Mouse (Mus musculus) neural tube, embryonic 15.5 days (tissue): ENCODE measurements around the gene Padi2. TPM values are rescaled to one million over a fixed set of nuclear protein-coding genes. Genes with fewer than 3 reads are reported as not detected.

Experiments used
- ATAC-seq: fragments of 200-750 bp; cut with Nextera tagmentation; 2 replicates; pipeline ENCODE4 v1.8.0; 2017; ENCODE audit warnings: mild to moderate bottlenecking, moderate TSS enrichment, moderate library complexity; ENCODE audit not compliant: low FRiP score
- H3K27ac ChIP-seq: fragments of 300-500 bp; sonication (generic); replicated peaks from 2 replicates; pipeline ENCODE4 v1.5.1; 2015; ENCODE audit warnings: mild to moderate bottlenecking, inconsistent platforms
- H3K27me3 ChIP-seq: fragments of 300-500 bp; sonication (generic); replicated peaks from 2 replicates; pipeline ENCODE4 v1.6.1; 2015; ENCODE audit warnings: inconsistent platforms
- H3K36me3 ChIP-seq: fragments of 300-500 bp; sonication (generic); 2 replicates; pipeline ENCODE4 v1.6.1; 2015; ENCODE audit warnings: inconsistent platforms
- H3K4me1 ChIP-seq: fragments of 300-500 bp; sonication (generic); 2 replicates; pipeline ENCODE4 v1.6.1; 2015; ENCODE audit warnings: inconsistent platforms
- H3K4me2 ChIP-seq: fragments of 300-500 bp; sonication (generic); 2 replicates; pipeline ENCODE4 v1.6.1; 2015; ENCODE audit warnings: inconsistent platforms, mild to moderate bottlenecking, moderate library complexity
- H3K4me3 ChIP-seq: fragments of 300-500 bp; sonication (generic); replicated peaks from 2 replicates; pipeline ENCODE4 v1.5.1; 2015; ENCODE audit warnings: mild to moderate bottlenecking, inconsistent platforms
- H3K9ac ChIP-seq: fragments of 300-500 bp; sonication (generic); replicated peaks from 2 replicates; pipeline ENCODE4 v1.6.1; 2015; ENCODE audit warnings: mild to moderate bottlenecking, inconsistent platforms
- H3K9me3 ChIP-seq: fragments of 300-500 bp; sonication (generic); replicated peaks from 2 replicates; pipeline ENCODE4 v1.6.1; 2016; ENCODE audit warnings: inconsistent platforms
- WGBS: fragments of 180-500 bp; shearing (Covaris S2); methylation state at CpG from one replicate; pipeline ENCODE4 v1.1.7; 2015; ENCODE audit warnings: mixed read lengths; 5-methylcytosine and 5-hydroxymethylcytosine counted together
- polyA plus RNA-seq: library from polyadenylated mRNA; unstranded; fragments of >200 nt; fragmentation: Nextera tagmentation; extraction: Ambion mirVana; gene quantifications from 2 replicates; pipeline ENCODE4 v1.2.1, GENCODE M21; 2015

Padi2 gene
- 1.0 and 2.9 TPM in 2 replicates for polyA plus RNA-seq

- Histone ChIP-seq H3K9me3 (no peaks in the 10 kb centered on the region), H3K36me3 (no peaks in the 10 kb centered on the region), H3K4me1 (peaks cover 20% of the 10 kb centered on the region), H3K27ac (no peak within 1 kb of the TSS), H3K27me3 (peaks cover 60% of the 10 kb centered on the region), H3K4me2 (peak within 1 kb of the TSS; percentile 66), H3K4me3 (peak within 1 kb of the TSS; percentile 39), H3K9ac (peak within 1 kb of the TSS; percentile 36)
- ATAC-seq, result peak; percentile 85
- 2% methylated on average over 37 of the region's 37 CpGs for WGBS
Observed at GRCm38 (mm10) chr4:140906076-140906826, at the start of gene Padi2. Padi2 (plus strand) TSS chr4:140906344.

- no peaks in the 10 kb centered on the region for H3K36me3 ChIP-seq
- no peaks in the 10 kb centered on the region for H3K27me3 ChIP-seq
- no peak overlapping the region for H3K9ac ChIP-seq
- 78% methylated on average over 5 of the region's 5 CpGs for WGBS
- H3K4me2 ChIP-seq, result no peak overlapping the region
- no peak for ATAC-seq
- H3K4me3 ChIP-seq, result no peak overlapping the region
- no peak overlapping the region for H3K27ac ChIP-seq
- no peaks in the 10 kb centered on the region for H3K4me1 ChIP-seq
- no peaks in the 10 kb centered on the region for H3K9me3 ChIP-seq
Observed at GRCm38 (mm10) chr4:140857041-140857440, 49.1 kb upstream of the Padi2 start.

DNA sequence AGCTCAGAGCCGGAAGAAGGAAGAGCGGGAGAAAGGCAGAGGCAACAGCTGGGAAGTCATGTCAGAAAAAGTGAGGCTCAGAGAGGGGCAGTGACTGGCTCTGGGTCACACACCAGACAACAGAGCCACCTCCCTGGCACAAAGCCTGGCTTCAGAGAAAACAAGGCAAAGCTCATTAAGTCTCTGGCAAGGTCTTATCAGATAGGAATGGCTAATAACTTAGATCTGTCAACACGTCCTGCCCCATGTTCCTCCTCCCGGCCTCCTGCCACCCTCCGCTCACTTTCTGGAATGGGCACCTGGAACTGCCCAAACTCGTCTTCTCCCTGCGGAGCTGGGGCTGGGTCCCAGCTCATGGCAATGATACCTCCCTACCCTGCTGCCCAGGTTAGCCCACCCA is 48.3 kb upstream of the Padi2 start:
- no peaks in the 10 kb centered on the region for H3K27me3 ChIP-seq
- H3K4me2 ChIP-seq, result no peak overlapping the region
- no peak overlapping the region for H3K4me3 ChIP-seq
- WGBS, result 83% methylated on average over 7 of the region's 7 CpGs
- H3K4me1 ChIP-seq, result no peaks in the 10 kb centered on the region
- H3K9me3 ChIP-seq, result no peaks in the 10 kb centered on the region
- H3K36me3 ChIP-seq, result no peaks in the 10 kb centered on the region
- no peak for ATAC-seq
- no peak overlapping the region for H3K27ac ChIP-seq
- H3K9ac ChIP-seq, result no peak overlapping the region

DNA sequence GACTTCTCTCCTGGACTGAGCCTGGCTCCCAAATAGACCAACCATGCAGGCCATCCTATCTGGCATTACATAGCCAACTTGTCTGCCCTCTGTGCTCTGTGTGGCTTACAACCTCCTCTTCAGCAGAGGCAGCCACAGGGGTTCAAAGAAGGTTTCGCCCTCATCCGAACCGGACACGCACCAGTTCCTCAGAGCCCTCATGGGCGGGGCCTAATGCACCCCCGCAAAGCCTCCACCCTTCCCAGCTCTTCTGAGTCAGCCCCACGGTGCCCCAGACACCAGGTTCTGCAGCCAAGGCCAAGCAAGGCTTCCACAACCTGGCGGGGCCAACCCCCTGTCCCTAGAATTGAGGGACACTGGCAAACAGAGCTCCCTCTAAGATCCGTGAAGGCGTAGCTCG is 46.9 kb upstream of the Padi2 start:
- Histone ChIP-seq H3K27me3 (no peaks in the 10 kb centered on the region), H3K9me3 (no peaks in the 10 kb centered on the region), H3K36me3 (no peaks in the 10 kb centered on the region), H3K4me1 (no peaks in the 10 kb centered on the region), H3K4me3 (no peak overlapping the region), H3K9ac (no peak overlapping the region), H3K27ac (no peak overlapping the region), H3K4me2 (no peak overlapping the region)
- WGBS, result 86% methylated on average over 11 of the region's 11 CpGs
- no peak for ATAC-seq

- Histone ChIP-seq H3K4me1 (no peaks in the 10 kb centered on the region), H3K9me3 (no peaks in the 10 kb centered on the region), H3K4me2 (no peak overlapping the region), H3K27me3 (no peaks in the 10 kb centered on the region), H3K27ac (no peak overlapping the region), H3K4me3 (no peak overlapping the region), H3K9ac (no peak overlapping the region), H3K36me3 (no peaks in the 10 kb centered on the region)
- no peak for ATAC-seq
- WGBS, result 60% methylated on average over 7 of the region's 7 CpGs
Observed at GRCm38 (mm10) chr4:140860125-140860766, 45.9 kb upstream of the Padi2 start.

DNA sequence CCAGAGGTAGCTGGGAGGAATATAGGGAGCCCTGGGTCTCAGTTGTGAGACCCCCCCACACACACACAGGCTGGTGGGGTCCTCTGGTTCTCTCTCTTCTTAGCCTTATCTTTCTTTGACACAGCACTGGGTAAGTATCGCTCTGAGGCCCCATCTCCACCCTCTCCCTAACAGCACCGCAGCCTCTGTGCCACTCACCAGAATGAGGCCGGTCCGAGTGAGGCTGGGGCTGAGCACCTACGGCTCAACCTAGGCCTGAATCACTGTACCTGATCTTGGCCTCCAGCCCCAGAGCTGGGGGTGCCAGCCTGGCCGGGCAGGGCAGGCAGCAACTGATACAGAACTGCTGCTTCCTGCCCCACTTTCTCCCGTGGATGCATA is 45.4 kb upstream of the Padi2 start:
- WGBS, result 88% methylated on average over 7 of the region's 7 CpGs
- no peak for ATAC-seq

DNA sequence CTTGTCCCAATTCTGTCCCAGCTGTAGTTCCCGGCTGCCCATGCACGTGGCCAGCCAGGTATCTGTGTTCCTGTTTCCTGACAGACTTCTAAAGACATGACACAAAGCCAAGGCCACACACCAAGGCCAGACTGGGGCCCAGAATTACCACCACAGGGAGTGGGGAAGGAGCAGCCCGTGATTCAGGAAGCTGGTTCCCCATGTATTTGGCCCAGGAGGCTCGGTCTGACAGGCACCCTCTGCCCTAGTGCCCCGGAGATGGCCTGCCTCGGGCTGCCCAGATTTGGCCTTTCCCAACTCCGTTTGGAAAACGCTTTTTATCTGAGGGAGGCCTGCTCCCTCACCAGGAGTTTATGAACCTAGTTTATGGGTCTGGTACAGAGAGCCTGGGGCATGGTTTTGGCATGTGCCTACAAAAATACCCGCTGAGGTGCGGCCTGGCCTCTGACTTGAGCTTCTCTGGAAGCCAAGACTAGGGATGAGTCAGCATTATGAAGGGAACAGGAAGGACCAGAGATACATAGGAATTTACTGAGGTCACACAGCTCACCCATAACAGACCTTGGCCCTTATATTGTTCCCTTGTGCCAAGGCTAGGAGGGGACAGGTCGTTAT is 44.0 kb upstream of the Padi2 start:
- H3K4me2 ChIP-seq, result no peak overlapping the region
- no peaks in the 10 kb centered on the region for H3K4me1 ChIP-seq
- H3K9ac ChIP-seq, result no peak overlapping the region
- H3K4me3 ChIP-seq, result no peak overlapping the region
- H3K27me3 ChIP-seq, result no peaks in the 10 kb centered on the region
- H3K27ac ChIP-seq, result no peak overlapping the region
- no peak for ATAC-seq
- H3K36me3 ChIP-seq, result no peaks in the 10 kb centered on the region
- no peaks in the 10 kb centered on the region for H3K9me3 ChIP-seq
- WGBS, result 84% methylated on average over 11 of the region's 11 CpGs

More for the DNA sequence above, 45.4 kb upstream of the Padi2 start:
- Histone ChIP-seq H3K4me2 (no peak overlapping the region), H3K27ac (no peak overlapping the region), H3K9me3 (no peaks in the 10 kb centered on the region), H3K4me1 (no peaks in the 10 kb centered on the region), H3K9ac (no peak overlapping the region), H3K4me3 (no peak overlapping the region), H3K36me3 (no peaks in the 10 kb centered on the region), H3K27me3 (no peaks in the 10 kb centered on the region)

- Histone ChIP-seq H3K27ac (no peak overlapping the region), H3K4me3 (no peak overlapping the region), H3K4me1 (peaks cover 11% of the 10 kb centered on the region), H3K36me3 (no peaks in the 10 kb centered on the region), H3K4me2 (peak overlapping the region; percentile 22; the same call in 1 of the 2 replicates), H3K9me3 (no peaks in the 10 kb centered on the region), H3K27me3 (peaks cover 5% of the 10 kb centered on the region; the same call in 1 of the 2 replicates), H3K9ac (no peak overlapping the region)
- ATAC-seq, result no peak
- WGBS, result 4% methylated on average over 14 of the region's 14 CpGs
Observed at GRCm38 (mm10) chr4:140868484-140869190, 37.5 kb upstream of the Padi2 start.

- Histone ChIP-seq H3K4me1 (peaks cover 11% of the 10 kb centered on the region), H3K36me3 (no peaks in the 10 kb centered on the region), H3K4me2 (no peak overlapping the region), H3K9ac (no peak overlapping the region), H3K4me3 (no peak overlapping the region), H3K9me3 (no peaks in the 10 kb centered on the region), H3K27me3 (peaks cover 5% of the 10 kb centered on the region; the same call in 1 of the 2 replicates), H3K27ac (no peak overlapping the region)
- 87% methylated on average over 8 of the region's 8 CpGs for WGBS
- ATAC-seq, result no peak
Observed at GRCm38 (mm10) chr4:140869945-140870344, 36.2 kb upstream of the Padi2 start.

DNA sequence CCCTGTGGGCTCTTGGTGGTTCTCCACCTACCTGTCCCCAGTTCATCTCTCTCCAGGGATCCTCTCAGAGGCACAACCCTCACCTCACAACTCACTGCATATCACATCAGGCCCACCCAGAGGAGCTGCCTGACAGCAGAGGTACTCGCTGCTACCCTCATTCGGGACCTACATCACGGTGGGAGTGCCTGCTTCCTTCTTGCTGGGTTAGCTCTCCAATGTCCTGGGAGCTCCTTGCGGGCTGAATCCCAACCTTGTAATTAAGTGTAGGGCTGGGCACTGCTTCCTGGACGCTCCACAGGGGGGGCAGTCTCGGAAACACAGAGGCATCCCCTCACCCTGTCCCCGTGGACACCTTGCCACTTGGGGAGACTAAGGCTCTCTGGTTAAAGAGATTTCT is 35.3 kb upstream of the Padi2 start:
- H3K27me3 ChIP-seq, result peaks cover 5% of the 10 kb centered on the region; the same call in 1 of the 2 replicates
- H3K4me1 ChIP-seq, result peaks cover 11% of the 10 kb centered on the region
- ATAC-seq, result no peak
- H3K27ac ChIP-seq, result no peak overlapping the region
- H3K4me2 ChIP-seq, result no peak overlapping the region
- no peak overlapping the region for H3K9ac ChIP-seq
- 85% methylated on average over 7 of the region's 7 CpGs for WGBS
- H3K9me3 ChIP-seq, result no peaks in the 10 kb centered on the region
- no peaks in the 10 kb centered on the region for H3K36me3 ChIP-seq
- no peak overlapping the region for H3K4me3 ChIP-seq

GRCm38 (mm10) chr4:140871376-140871775 is 34.8 kb upstream of the Padi2 start:
- H3K4me2 ChIP-seq, result no peak overlapping the region
- peaks cover 5% of the 10 kb centered on the region; the same call in 1 of the 2 replicates for H3K27me3 ChIP-seq
- no peaks in the 10 kb centered on the region for H3K36me3 ChIP-seq
- WGBS, result 87% methylated on average over 3 of the region's 3 CpGs
- no peak overlapping the region for H3K4me3 ChIP-seq
- no peak for ATAC-seq
- peaks cover 11% of the 10 kb centered on the region for H3K4me1 ChIP-seq
- no peaks in the 10 kb centered on the region for H3K9me3 ChIP-seq
- H3K27ac ChIP-seq, result no peak overlapping the region
- H3K9ac ChIP-seq, result no peak overlapping the region
